8 mouse cellular contexts compared by ENCODE assay signal in the genomic region with DNA sequence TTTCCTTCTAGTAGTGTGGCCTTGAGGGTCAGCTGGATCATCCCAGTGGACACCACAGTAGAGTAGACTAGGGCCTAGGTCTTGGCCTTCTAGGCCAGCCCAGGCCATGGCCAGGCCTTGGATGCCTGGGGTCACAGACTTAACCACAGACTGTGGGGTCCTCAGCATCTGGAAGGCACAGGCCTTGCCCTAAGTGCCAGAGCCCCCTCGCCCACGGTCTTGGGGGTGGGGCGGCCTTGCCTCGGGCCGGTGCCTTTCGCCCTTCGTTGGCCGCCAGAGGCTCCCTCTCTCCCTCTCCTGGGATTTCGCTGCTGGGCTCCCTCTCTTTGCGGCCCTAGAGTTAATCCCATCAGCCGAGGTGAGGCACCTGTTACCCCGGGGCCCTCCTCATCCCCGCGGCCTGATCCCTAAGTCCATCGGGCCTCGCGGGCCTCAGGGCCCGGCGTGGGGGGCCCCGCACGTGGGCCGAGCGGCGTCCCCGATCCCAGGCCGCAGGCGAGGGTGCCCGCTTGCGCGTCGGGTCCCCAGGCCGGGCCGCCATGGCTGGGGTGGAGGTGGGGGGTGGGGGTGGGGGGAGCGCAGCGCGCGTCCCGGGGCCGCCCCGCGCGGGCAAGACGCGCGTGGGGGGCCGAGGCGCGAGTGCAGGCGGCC. TPM values are rescaled to one million over a fixed set of nuclear protein-coding genes. Genes with fewer than 3 reads are reported as not detected.
DNase-seq lines count a peak whose midpoint lies in the region; ATAC-seq lines count a peak whose summit lies in the region.

A gene (plus strand): TSS at position 244 of the 651 bp plus-strand sequence.

- intact Hi-C loops in left cerebral cortex, postnatal 10 days (cut with DNase I), result loop anchor here (5.0 to 10.0 kb wide), 2 partner anchors 158 to 205 kb away; a partner anchor contains a TSS

- peak within 1 kb of the TSS; percentile 84 for H3K4me2 ChIP-seq in hindbrain, embryonic 16.5 days (ENCODE audit: low read length)

- peak within 1 kb of the TSS; percentile 92 for H3K9ac ChIP-seq in hindbrain, embryonic 16.5 days (ENCODE audit: low read depth, low read length)

- peak; percentile 70 for ATAC-seq in hindbrain, embryonic 16.5 days

- peak within 1 kb of the TSS; percentile 96 for H3K27ac ChIP-seq in hindbrain, embryonic 16.5 days (ENCODE audit: low read depth, low read length)

- H3K4me1 ChIP-seq in hindbrain, embryonic 16.5 days (ENCODE audit: control insufficient read depth, insufficient read depth, low read depth, low read length), result peaks cover 15% of the 10 kb centered on the region

- no peaks in the 10 kb centered on the region for H3K36me3 ChIP-seq in hindbrain, embryonic 16.5 days (ENCODE audit: control insufficient read depth, insufficient read depth, low read length)

- no peaks in the 10 kb centered on the region for H3K27me3 ChIP-seq in hindbrain, embryonic 16.5 days (replicated peaks; ENCODE audit: control insufficient read depth, insufficient read depth, low read length)

- H3K9me3 ChIP-seq in hindbrain, embryonic 16.5 days (ENCODE audit: control insufficient read depth, low read length), result no peaks in the 10 kb centered on the region

- under 1% methylated on average over 39 of the region's 49 CpGs for WGBS in hindbrain, embryonic 16.5 days

- H3K4me3 ChIP-seq in hindbrain, embryonic 16.5 days (ENCODE audit: low read length), result peak within 1 kb of the TSS; percentile 76

- peak; percentile 46 for DNase-seq in layer of hippocampus, adult 11-12 months (ENCODE audit: low spot score)
- no peak for DNase-seq in layer of hippocampus, adult 9-10 months (ENCODE audit: low spot score)
- DNase-seq in cerebellum, postnatal 36 days, result peak; percentile 53 to 61
- peak; percentile 50 for DNase-seq in gastrocnemius, postnatal 10 days
- peak; percentile 26 to 76 for DNase-seq in left cerebral cortex, postnatal 10 days (ENCODE audit: extremely low spot score in 1 of 2, low spot score in 2 of 2)
- peak; percentile 79 to 80 for DNase-seq in lung, postnatal 4 days
- DNase-seq in right cerebral cortex, postnatal 25 days, result peak; percentile 56

RNA-seq across cellular contexts. Expression of the gene that starts here (rescaled TPM):
- total RNA-seq in gastrocnemius, postnatal 10 days (2021), result 10 to 100 TPM; 16.7 to 21.4 TPM
- 30.8 and 40.1 TPM in 2 replicates for polyA plus RNA-seq in hindbrain, embryonic 16.5 days (2015; fragmentation: Nextera tagmentation; extraction: Ambion mirVana)
- total RNA-seq in left cerebral cortex, postnatal 10 days (2021), result 100 to 1,000 TPM; 123 to 128 TPM

Comparison
In these comparisons a context has a peak if more than half of its experiments do, and no peak if none do; other contexts are left out.
1. RNA of the gene that starts here (total RNA-seq): 123 to 128 TPM in left cerebral cortex, postnatal 10 days; 16.7 to 21.4 TPM in gastrocnemius, postnatal 10 days; every median in the first group is over 4 times any median in the second.